Mouse (Mus musculus): ENCODE data around the gene Chd3. TPM values are rescaled to one million over a fixed set of nuclear protein-coding genes. Genes with fewer than 3 reads are reported as not detected.

Chd3 gene
- polyA plus RNA-seq, 1 experiment from 2014 or later: 78.7 TPM

GRCm38 (mm10) chr11:69334796-69335195 lies 34.4 kb downstream of the Chd3 start:
- H3K27me3 ChIP-seq: peaks cover 26% of the 10 kb centered on the region
- H3K4me2 ChIP-seq (replicated peaks): no peak overlapping the region
- H3K9me3 ChIP-seq: no peaks in the 10 kb centered on the region
- no peak overlapping the region for H3K27ac ChIP-seq (replicated peaks)
- H3K36me3 ChIP-seq: no peaks in the 10 kb centered on the region
- peaks cover 6% of the 10 kb centered on the region; the same call in 1 of the 2 replicates for H3K4me1 ChIP-seq
- no peak overlapping the region for H3K4me3 ChIP-seq
- 68% methylated on average over 4 of the region's 4 CpGs for WGBS
- H3K9ac ChIP-seq (replicated peaks): no peak overlapping the region
- ATAC-seq (ENCODE audit: low FRiP score, low read depth): no peak

GRCm38 (mm10) chr11:69333922-69334321 lies 35.3 kb downstream of the Chd3 start:
- Histone ChIP-seq H3K36me3 (no peaks in the 10 kb centered on the region), H3K4me3 (no peak overlapping the region), H3K4me1 (peaks cover 6% of the 10 kb centered on the region; the same call in 1 of the 2 replicates), H3K27ac (replicated peaks) (no peak overlapping the region), H3K9ac (replicated peaks) (no peak overlapping the region), H3K9me3 (no peaks in the 10 kb centered on the region), H3K27me3 (peaks cover 25% of the 10 kb centered on the region), H3K4me2 (replicated peaks) (no peak overlapping the region)
- 66% methylated on average over 3 of the region's 3 CpGs for WGBS
- no peak for ATAC-seq (ENCODE audit: low FRiP score, low read depth)

GRCm38 (mm10) chr11:69332713-69333253 lies 36.4 kb downstream of the Chd3 start:
- no peak overlapping the region for H3K4me3 ChIP-seq
- peak overlapping the region; percentile 36; the same call in 1 of the 2 replicates for H3K27ac ChIP-seq (replicated peaks)
- no peaks in the 10 kb centered on the region for H3K9me3 ChIP-seq
- no peaks in the 10 kb centered on the region for H3K36me3 ChIP-seq
- no peak overlapping the region for H3K9ac ChIP-seq (replicated peaks)
- ATAC-seq (ENCODE audit: low FRiP score, low read depth): no peak
- H3K4me1 ChIP-seq: peaks cover 6% of the 10 kb centered on the region; the same call in 1 of the 2 replicates
- H3K27me3 ChIP-seq: peaks cover 31% of the 10 kb centered on the region
- WGBS: 36% methylated on average over 8 of the region's 8 CpGs
- peak overlapping the region; percentile 57; the same call in 1 of the 2 replicates for H3K4me2 ChIP-seq (replicated peaks)

- H3K27me3 ChIP-seq: peaks cover 39% of the 10 kb centered on the region
- H3K9ac ChIP-seq (replicated peaks): peak overlapping the region; percentile 54
- peak overlapping the region; percentile 43 for H3K4me3 ChIP-seq
- no peaks in the 10 kb centered on the region for H3K36me3 ChIP-seq
- peaks cover 7% of the 10 kb centered on the region; the same call in 1 of the 2 replicates for H3K4me1 ChIP-seq
- H3K4me2 ChIP-seq (replicated peaks): peak overlapping the region; percentile 57
- H3K27ac ChIP-seq (replicated peaks): peak overlapping the region; percentile 36
- 3% methylated on average over 24 of the region's 24 CpGs for WGBS
- H3K9me3 ChIP-seq: no peaks in the 10 kb centered on the region
- peak; percentile 54; the same call in 1 of the 2 replicates for ATAC-seq (ENCODE audit: low FRiP score, low read depth)
Measured at GRCm38 (mm10) chr11:69331929-69332405, 37.2 kb downstream of the Chd3 start.

- WGBS: 95% methylated on average over 6 of the region's 6 CpGs
- Histone ChIP-seq H3K36me3 (no peaks in the 10 kb centered on the region), H3K4me2 (replicated peaks) (peak overlapping the region; percentile 57; the same call in 1 of the 2 replicates), H3K27ac (replicated peaks) (no peak overlapping the region), H3K27me3 (peaks cover 45% of the 10 kb centered on the region), H3K4me3 (no peak overlapping the region), H3K4me1 (peaks cover 14% of the 10 kb centered on the region), H3K9ac (replicated peaks) (no peak overlapping the region), H3K9me3 (no peaks in the 10 kb centered on the region)
- ATAC-seq (ENCODE audit: low FRiP score, low read depth): no peak
Measured at GRCm38 (mm10) chr11:69331152-69331551, 38.1 kb downstream of the Chd3 start.

- ATAC-seq (ENCODE audit: low FRiP score, low read depth): no peak
Measured at GRCm38 (mm10) chr11:69328517-69328916, 40.7 kb downstream of the Chd3 start.

GRCm38 (mm10) chr11:69327648-69328047 lies 41.6 kb downstream of the Chd3 start:
- Histone ChIP-seq H3K4me2 (replicated peaks) (no peak overlapping the region), H3K9ac (replicated peaks) (no peak overlapping the region), H3K9me3 (no peaks in the 10 kb centered on the region), H3K27me3 (peaks cover 45% of the 10 kb centered on the region), H3K4me3 (no peak overlapping the region), H3K36me3 (no peaks in the 10 kb centered on the region), H3K4me1 (peaks cover 32% of the 10 kb centered on the region), H3K27ac (replicated peaks) (no peak overlapping the region)
- 57% methylated on average over 6 of the region's 6 CpGs for WGBS
- no peak for ATAC-seq (ENCODE audit: low FRiP score, low read depth)

More at GRCm38 (mm10) chr11:69328517-69328916, 40.7 kb downstream of the Chd3 start:
- peaks cover 27% of the 10 kb centered on the region for H3K4me1 ChIP-seq
- H3K4me2 ChIP-seq (replicated peaks): no peak overlapping the region
- no peak overlapping the region for H3K4me3 ChIP-seq
- no peak overlapping the region for H3K27ac ChIP-seq (replicated peaks)
- H3K27me3 ChIP-seq: peaks cover 45% of the 10 kb centered on the region
- H3K9me3 ChIP-seq: no peaks in the 10 kb centered on the region
- H3K36me3 ChIP-seq: no peaks in the 10 kb centered on the region
- no peak overlapping the region for H3K9ac ChIP-seq (replicated peaks)
- WGBS: 95% methylated on average over 6 of the region's 6 CpGs

GRCm38 (mm10) chr11:69327157-69327442 lies 42.1 kb downstream of the Chd3 start:
- H3K4me3 ChIP-seq: peak overlapping the region; percentile 54
- H3K9ac ChIP-seq (replicated peaks): peak overlapping the region; percentile 76; the same call in 1 of the 2 replicates
- no peaks in the 10 kb centered on the region for H3K9me3 ChIP-seq
- H3K27ac ChIP-seq (replicated peaks): no peak overlapping the region
- no peaks in the 10 kb centered on the region for H3K36me3 ChIP-seq
- H3K4me2 ChIP-seq (replicated peaks): peak overlapping the region; percentile 92
- ATAC-seq (ENCODE audit: low FRiP score, low read depth): no peak
- peaks cover 37% of the 10 kb centered on the region for H3K4me1 ChIP-seq
- H3K27me3 ChIP-seq: peaks cover 45% of the 10 kb centered on the region
- WGBS: 13% methylated on average over 9 of the region's 9 CpGs

- peaks cover 45% of the 10 kb centered on the region for H3K27me3 ChIP-seq
- H3K9ac ChIP-seq (replicated peaks): peak overlapping the region; percentile 76
- H3K27ac ChIP-seq (replicated peaks): no peak overlapping the region
- peaks cover 39% of the 10 kb centered on the region for H3K4me1 ChIP-seq
- H3K36me3 ChIP-seq: no peaks in the 10 kb centered on the region
- peak overlapping the region; percentile 54 for H3K4me3 ChIP-seq
- 2% methylated on average over 45 of the region's 45 CpGs for WGBS
- H3K4me2 ChIP-seq (replicated peaks): peak overlapping the region; percentile 92
- peak; percentile 9; the same call in 1 of the 2 replicates for ATAC-seq (ENCODE audit: low FRiP score, low read depth)
- no peaks in the 10 kb centered on the region for H3K9me3 ChIP-seq
Measured at GRCm38 (mm10) chr11:69326408-69327156, 42.6 kb downstream of the Chd3 start.

GRCm38 (mm10) chr11:69325628-69326407 lies 43.4 kb downstream of the Chd3 start, which contains the start of gene Kcnab3:
Gene Kcnab3, plus strand, starts transcription at chr11:69326258.
- peak; percentile 65 for ATAC-seq (ENCODE audit: low FRiP score, low read depth)
- peaks cover 38% of the 10 kb centered on the region for H3K4me1 ChIP-seq
- H3K36me3 ChIP-seq: no peaks in the 10 kb centered on the region
- H3K27me3 ChIP-seq: peaks cover 37% of the 10 kb centered on the region
- no peaks in the 10 kb centered on the region for H3K9me3 ChIP-seq
- WGBS: 13% methylated on average over 26 of the region's 26 CpGs
- peak within 1 kb of the TSS; percentile 92 for H3K4me2 ChIP-seq (replicated peaks)
- no peak within 1 kb of the TSS for H3K27ac ChIP-seq (replicated peaks)
- peak within 1 kb of the TSS; percentile 54 for H3K4me3 ChIP-seq
- peak within 1 kb of the TSS; percentile 76 for H3K9ac ChIP-seq (replicated peaks)

- 84% methylated on average over 6 of the region's 6 CpGs for WGBS
- peaks cover 8% of the 10 kb centered on the region for H3K36me3 ChIP-seq
- H3K27me3 ChIP-seq: peaks cover 34% of the 10 kb centered on the region
- no peak overlapping the region for H3K27ac ChIP-seq (replicated peaks)
- no peak overlapping the region; the same call in 1 of the 2 replicates for H3K9ac ChIP-seq (replicated peaks)
- peak overlapping the region; percentile 86 for H3K4me2 ChIP-seq (replicated peaks)
- no peaks in the 10 kb centered on the region for H3K9me3 ChIP-seq
- peaks cover 38% of the 10 kb centered on the region for H3K4me1 ChIP-seq
- no peak for ATAC-seq (ENCODE audit: low FRiP score, low read depth)
- peak overlapping the region; percentile 65 for H3K4me3 ChIP-seq
Measured at GRCm38 (mm10) chr11:69324749-69325148, 44.5 kb downstream of the Chd3 start.
